Mouse (Mus musculus): ENCODE results near the gene Antxr2. TPM values are rescaled to one million over a fixed set of nuclear protein-coding genes. Genes with fewer than 3 reads are reported as not detected.

The Antxr2 gene
- polyA plus RNA-seq, 1 experiment from 2014 or later = 21.7 TPM

DNA sequence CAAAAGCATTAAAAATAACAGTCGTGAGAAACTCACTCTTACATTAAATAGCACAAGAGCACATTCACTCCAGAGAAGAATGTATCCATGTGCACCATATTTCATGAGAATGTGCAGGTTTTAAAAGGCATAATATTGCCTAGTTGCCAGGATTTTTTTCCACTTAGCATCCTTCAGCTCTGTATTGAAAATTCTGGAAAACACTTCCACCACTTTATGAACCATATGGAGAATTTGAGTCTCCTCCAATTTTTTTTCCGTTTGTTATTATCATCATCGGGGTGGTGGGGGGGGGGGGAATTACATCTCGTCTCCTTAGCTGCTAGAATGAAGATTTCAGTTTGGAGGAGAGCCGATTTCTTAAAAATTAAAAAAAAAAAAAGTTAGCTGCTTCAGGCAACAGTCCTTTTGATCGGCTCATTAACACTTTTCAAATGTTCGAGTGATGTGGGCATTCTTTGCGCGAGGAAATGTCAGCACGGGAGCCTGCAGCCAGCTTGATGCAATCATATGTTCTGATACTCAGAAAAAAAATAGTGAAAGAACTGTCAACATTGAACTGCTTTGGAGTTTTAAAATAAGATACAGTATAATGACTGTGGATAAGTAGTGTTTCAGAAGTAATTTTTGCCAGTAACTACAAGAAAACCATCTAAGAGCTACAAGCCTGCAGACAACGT, 77.5 kb downstream of the Antxr2 start:
- Histone ChIP-seq H3K27me3 (replicated peaks) (no peaks in the 10 kb centered on the region), H3K4me2 (replicated peaks) (no peak overlapping the region), H3K4me1 (replicated peaks) (no peaks in the 10 kb centered on the region), H3K36me3 (no peaks in the 10 kb centered on the region), H3K9ac (no peak overlapping the region), H3K4me3 (replicated peaks) (no peak overlapping the region), H3K9me3 (no peaks in the 10 kb centered on the region), H3K27ac (no peak overlapping the region)
- no peak; the same call in 1 of the 2 replicates for ATAC-seq
- 69% methylated on average over 11 of the region's 11 CpGs for WGBS

DNA sequence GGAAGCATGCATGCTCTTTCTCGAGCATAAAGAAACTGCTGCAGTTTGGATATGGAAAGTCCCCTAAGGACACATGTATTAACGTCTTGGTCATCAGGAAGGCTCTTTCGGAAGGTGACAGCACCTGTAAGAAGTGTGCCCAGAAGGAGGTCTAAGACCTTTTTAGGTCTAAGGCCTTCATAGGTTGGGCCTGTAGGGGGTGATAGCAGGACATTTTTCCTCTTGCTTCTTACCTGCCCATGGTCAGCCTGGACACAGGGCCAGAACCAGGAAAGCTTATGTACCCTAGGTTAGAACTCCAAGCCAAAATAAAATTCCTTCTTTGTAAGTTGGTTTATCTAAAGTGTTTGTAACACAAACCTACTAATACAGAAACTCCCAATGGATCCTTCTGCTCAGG, 83.6 kb downstream of the Antxr2 start:
- WGBS = 82% methylated on average over 3 of the region's 3 CpGs
- Histone ChIP-seq H3K4me3 (replicated peaks) (no peak overlapping the region), H3K4me1 (replicated peaks) (no peaks in the 10 kb centered on the region), H3K9ac (no peak overlapping the region), H3K36me3 (0 out of 2 replicates have a peak, but pooled peaks cover 3% of the 10 kb centered on the region), H3K4me2 (replicated peaks) (no peak overlapping the region), H3K27me3 (replicated peaks) (no peaks in the 10 kb centered on the region), H3K27ac (no peak overlapping the region), H3K9me3 (no peaks in the 10 kb centered on the region)
- no peak for ATAC-seq

DNA sequence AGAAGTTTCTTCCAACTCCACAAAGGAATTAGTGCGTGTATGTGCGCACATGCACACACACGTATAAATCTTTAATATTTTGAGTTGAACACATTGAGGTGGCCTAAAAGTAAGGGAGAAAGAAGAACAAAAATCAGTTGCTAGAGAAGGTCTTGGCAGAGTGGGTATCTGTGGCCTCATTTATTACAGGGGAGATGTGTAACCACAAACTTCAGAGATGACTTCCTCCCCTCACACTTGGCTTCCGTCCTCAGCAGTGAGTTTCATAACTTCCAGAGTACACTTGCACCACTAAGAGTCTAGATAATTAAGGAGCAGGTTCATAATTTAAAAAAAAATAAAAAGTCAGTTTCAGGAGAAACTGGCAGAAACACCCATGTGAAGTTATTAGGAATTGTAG, 84.6 kb downstream of the Antxr2 start:
- no peaks in the 10 kb centered on the region for H3K9me3 ChIP-seq
- H3K9ac ChIP-seq = no peak overlapping the region
- no peak overlapping the region for H3K4me2 ChIP-seq (replicated peaks)
- H3K27ac ChIP-seq = no peak overlapping the region
- H3K36me3 ChIP-seq = peaks cover 3% of the 10 kb centered on the region; the same call in 1 of the 2 replicates
- WGBS = 96% methylated on average over 4 of the region's 4 CpGs
- H3K27me3 ChIP-seq (replicated peaks) = no peaks in the 10 kb centered on the region
- no peaks in the 10 kb centered on the region for H3K4me1 ChIP-seq (replicated peaks)
- H3K4me3 ChIP-seq (replicated peaks) = no peak overlapping the region
- no peak for ATAC-seq

DNA sequence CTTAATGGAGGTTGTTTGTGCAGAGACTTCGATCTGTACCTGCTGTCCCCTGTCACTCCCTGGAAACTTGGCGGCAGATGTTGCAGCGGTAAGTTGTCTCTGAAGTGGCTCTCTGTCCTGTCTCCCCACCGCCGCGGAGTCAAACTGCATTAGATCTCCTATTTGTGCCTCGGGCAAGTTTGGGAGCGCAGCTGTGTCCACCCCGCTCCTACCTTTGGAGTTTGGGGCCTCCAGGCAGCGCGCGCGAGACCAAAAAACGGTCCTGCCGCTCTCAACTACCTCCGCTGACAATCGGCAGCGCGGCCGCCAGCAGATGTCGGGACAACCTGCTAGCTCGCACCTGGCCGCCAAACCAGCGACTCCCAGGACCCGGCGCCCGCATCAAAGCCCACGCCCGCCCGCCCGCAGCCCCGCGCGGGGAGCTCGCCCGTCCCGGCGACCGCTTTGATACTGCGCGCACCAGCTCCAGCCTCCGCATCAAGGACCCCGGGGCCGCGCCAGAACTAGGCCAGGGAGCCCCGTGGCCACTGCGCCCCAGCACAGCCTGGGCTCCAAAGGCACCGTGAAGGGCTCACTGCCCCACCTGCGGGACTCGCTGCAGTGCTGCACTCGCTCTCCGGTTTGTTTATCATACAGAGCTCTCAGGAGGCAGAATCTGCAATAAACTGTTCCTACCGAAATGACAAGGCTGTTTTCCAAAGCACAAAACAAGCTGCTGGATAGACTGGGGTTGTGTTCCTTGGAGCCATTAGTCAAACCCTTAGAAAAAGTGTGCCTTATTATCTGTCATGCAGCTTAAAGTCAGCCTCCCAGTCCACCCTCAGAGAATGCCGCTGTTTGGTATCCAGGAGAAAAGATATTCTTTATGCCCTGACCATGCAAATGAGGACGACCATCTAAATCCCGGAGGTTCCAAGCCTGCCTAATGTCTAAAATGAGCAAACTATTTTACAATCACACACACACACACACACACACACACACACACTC, 95.4 kb downstream of the Antxr2 start:
- peak; percentile 88 for ATAC-seq
- H3K9ac ChIP-seq = peak overlapping the region; percentile 52
- WGBS = 6% methylated on average over 56 of the region's 56 CpGs
- H3K27me3 ChIP-seq (replicated peaks) = no peaks in the 10 kb centered on the region
- H3K4me1 ChIP-seq (replicated peaks) = 0 out of 2 replicates have a peak, but pooled peaks cover 6% of the 10 kb centered on the region
- peak overlapping the region; percentile 45 for H3K4me3 ChIP-seq (replicated peaks)
- no peaks in the 10 kb centered on the region for H3K9me3 ChIP-seq
- H3K27ac ChIP-seq = no peak overlapping the region
- peak overlapping the region; percentile 93 for H3K4me2 ChIP-seq (replicated peaks)
- no peaks in the 10 kb centered on the region for H3K36me3 ChIP-seq

DNA sequence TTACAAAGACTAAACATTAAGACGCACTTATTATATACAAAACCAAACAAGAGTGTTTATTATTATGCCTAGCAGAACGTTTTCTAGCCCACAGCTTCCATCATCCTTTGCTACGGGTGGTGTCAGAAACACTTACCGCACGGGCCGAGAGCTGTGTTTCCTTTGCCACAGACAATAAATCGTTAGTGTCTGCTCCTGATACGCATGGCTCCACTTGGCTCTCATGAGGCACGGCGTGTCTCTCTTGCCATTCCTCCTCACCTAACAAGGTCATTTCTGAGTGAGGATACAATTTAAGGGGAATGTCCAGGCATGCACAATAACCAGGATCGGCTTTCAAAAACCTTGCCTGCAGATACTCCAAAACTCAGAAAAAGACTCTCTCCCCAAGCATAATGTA, 113.2 kb downstream of the Antxr2 start:
- Histone ChIP-seq H3K9me3 (no peaks in the 10 kb centered on the region), H3K36me3 (no peaks in the 10 kb centered on the region), H3K9ac (no peak overlapping the region), H3K27ac (no peak overlapping the region), H3K27me3 (replicated peaks) (no peaks in the 10 kb centered on the region), H3K4me1 (replicated peaks) (no peaks in the 10 kb centered on the region), H3K4me3 (replicated peaks) (no peak overlapping the region), H3K4me2 (replicated peaks) (no peak overlapping the region)
- ATAC-seq = no peak
- 47% methylated on average over 11 of the region's 11 CpGs for WGBS

DNA sequence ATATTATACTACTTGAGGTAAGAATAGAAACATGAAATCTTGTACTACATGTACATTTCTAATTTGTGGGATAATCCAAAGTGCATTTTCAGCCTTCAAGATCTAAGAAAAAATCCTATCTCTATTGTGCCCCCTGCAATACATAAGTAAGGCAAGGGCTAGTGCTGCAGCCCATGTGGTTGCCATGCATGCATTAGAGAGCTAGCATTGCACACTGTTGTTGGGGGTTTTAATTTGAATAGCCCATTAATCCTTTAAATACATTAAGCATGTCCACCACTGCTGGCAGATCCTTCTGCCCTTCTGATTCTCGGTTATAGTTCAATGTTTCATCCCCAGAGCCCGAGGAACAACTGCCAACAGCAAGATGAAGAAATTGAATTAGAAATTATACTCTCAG, 116.0 kb downstream of the Antxr2 start:
- H3K27ac ChIP-seq = no peak overlapping the region
- 78% methylated on average over 2 of the region's 2 CpGs for WGBS

DNA sequence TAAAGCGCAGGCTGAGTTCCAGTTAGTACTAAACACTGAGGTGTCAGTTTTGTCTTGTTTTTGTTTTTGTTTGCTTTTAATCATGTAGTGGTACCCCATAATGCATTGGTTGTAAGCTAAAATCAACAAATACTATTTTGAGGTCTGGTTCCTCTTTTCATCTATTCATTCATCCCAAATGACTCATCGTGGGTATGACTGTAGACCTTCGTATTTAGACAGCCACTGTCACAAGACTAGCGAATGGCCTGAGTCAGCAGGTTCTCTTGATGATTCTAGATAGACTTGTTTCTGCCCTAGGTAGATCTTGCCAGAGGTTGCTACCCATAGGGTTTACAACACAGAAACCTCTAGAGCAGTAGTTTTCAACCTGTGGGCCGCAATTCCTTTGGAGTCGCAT, 116.9 kb downstream of the Antxr2 start:
- no peak overlapping the region for H3K4me3 ChIP-seq (replicated peaks)
- H3K4me1 ChIP-seq (replicated peaks) = no peaks in the 10 kb centered on the region
- WGBS = 91% methylated on average over 6 of the region's 6 CpGs
- no peak overlapping the region for H3K27ac ChIP-seq
- no peak for ATAC-seq
- H3K9me3 ChIP-seq = no peaks in the 10 kb centered on the region
- H3K4me2 ChIP-seq (replicated peaks) = no peak overlapping the region
- H3K27me3 ChIP-seq (replicated peaks) = no peaks in the 10 kb centered on the region
- no peak overlapping the region for H3K9ac ChIP-seq
- H3K36me3 ChIP-seq = no peaks in the 10 kb centered on the region

More for the DNA sequence above, 116.0 kb downstream of the Antxr2 start:
- Histone ChIP-seq H3K4me3 (replicated peaks) (no peak overlapping the region), H3K4me1 (replicated peaks) (no peaks in the 10 kb centered on the region), H3K9ac (no peak overlapping the region), H3K9me3 (no peaks in the 10 kb centered on the region), H3K36me3 (no peaks in the 10 kb centered on the region), H3K27me3 (replicated peaks) (no peaks in the 10 kb centered on the region), H3K4me2 (replicated peaks) (no peak overlapping the region)
- no peak for ATAC-seq

DNA sequence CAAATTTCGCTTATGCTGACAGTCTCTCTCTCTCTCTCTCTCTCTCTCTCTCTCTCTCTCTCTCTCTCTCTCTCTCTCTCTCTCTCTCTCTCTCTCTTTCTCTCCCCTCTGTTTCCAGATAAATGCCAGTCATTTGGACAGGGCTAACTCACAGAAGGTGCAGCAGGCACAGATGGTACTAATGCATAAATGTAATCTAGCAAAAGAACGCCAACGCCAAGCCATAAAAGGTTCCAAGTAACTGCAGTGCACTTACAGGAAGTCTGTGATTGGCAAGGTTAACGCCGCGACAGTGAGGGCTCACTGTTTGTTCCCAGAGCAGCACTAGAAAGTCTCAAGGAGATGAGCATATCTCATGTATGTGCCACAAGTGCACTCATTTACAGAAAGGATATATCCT, 123.4 kb downstream of the Antxr2 start:
- no peaks in the 10 kb centered on the region for H3K4me1 ChIP-seq (replicated peaks)
- H3K27ac ChIP-seq = no peak overlapping the region
- no peak overlapping the region for H3K4me2 ChIP-seq (replicated peaks)
- H3K9ac ChIP-seq = no peak overlapping the region
- no peaks in the 10 kb centered on the region for H3K27me3 ChIP-seq (replicated peaks)
- H3K4me3 ChIP-seq (replicated peaks) = no peak overlapping the region
- no peaks in the 10 kb centered on the region for H3K9me3 ChIP-seq
- H3K36me3 ChIP-seq = no peaks in the 10 kb centered on the region
- 79% methylated on average over 6 of the region's 6 CpGs for WGBS
- no peak for ATAC-seq

DNA sequence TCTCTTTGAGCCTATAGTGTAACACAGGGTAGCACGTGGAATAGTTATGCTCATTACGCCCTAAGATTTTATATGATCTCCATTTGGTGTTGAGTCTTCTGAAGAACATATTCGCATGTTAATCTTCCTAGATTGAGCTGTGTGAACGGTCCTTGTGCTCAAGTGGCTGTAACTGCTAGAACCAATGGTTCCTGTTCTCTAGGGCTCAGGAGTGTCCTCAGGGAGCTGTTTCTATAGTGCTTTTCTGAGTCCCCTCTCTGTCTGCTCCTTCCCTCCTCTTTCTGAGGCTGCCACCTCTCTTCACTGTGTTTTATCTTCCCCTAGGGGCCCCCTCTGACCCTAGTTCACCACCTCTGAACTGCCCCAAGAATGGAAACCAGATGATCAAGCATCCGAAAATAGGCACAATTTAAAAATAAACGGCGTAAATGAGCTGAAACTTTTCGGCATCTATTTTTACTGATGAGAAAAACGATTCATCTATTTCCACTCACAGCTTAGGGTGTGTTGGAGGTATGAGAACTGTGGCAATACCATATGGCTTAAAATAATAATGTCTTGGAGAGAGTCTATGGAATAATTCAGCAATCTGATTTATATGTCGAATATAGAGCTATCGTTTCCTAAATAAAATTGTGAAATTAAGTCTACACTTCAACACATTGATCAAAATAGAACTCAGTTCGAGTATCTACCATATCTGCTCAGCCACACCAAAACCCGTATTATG, 124.1 kb downstream of the Antxr2 start:
- H3K4me3 ChIP-seq (replicated peaks) = no peak overlapping the region
- H3K9ac ChIP-seq = no peak overlapping the region
- H3K4me2 ChIP-seq (replicated peaks) = no peak overlapping the region
- no peaks in the 10 kb centered on the region for H3K27me3 ChIP-seq (replicated peaks)
- no peak overlapping the region for H3K27ac ChIP-seq
- no peaks in the 10 kb centered on the region for H3K36me3 ChIP-seq
- 90% methylated on average over 13 of the region's 13 CpGs for WGBS
- H3K9me3 ChIP-seq = no peaks in the 10 kb centered on the region
- no peak for ATAC-seq
- H3K4me1 ChIP-seq (replicated peaks) = no peaks in the 10 kb centered on the region

DNA sequence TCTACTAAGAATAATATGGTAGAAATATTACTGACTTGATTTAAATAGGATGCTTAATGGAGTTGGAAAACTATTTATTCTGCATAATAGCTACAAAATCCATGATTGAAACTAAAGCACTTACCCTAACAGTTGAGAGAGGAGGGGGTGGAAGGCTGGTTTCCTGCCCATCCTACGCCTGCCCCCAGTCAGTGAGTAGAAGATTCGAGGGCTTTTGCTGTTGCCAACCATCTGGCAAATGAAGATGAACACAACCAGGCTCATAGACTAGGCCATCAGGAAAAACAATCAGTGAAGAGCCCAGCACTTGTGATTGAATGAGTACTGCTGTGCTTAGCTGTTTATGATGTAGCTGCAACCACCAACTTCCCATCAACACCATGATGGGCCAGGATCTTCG, 125.0 kb downstream of the Antxr2 start:
- H3K4me2 ChIP-seq (replicated peaks) = no peak overlapping the region
- no peaks in the 10 kb centered on the region for H3K27me3 ChIP-seq (replicated peaks)
- no peaks in the 10 kb centered on the region for H3K4me1 ChIP-seq (replicated peaks)
- no peak for ATAC-seq
- no peaks in the 10 kb centered on the region for H3K36me3 ChIP-seq
- H3K9ac ChIP-seq = no peak overlapping the region
- no peak overlapping the region for H3K4me3 ChIP-seq (replicated peaks)
- H3K27ac ChIP-seq = no peak overlapping the region
- 85% methylated on average over 3 of the region's 3 CpGs for WGBS
- no peaks in the 10 kb centered on the region for H3K9me3 ChIP-seq

DNA sequence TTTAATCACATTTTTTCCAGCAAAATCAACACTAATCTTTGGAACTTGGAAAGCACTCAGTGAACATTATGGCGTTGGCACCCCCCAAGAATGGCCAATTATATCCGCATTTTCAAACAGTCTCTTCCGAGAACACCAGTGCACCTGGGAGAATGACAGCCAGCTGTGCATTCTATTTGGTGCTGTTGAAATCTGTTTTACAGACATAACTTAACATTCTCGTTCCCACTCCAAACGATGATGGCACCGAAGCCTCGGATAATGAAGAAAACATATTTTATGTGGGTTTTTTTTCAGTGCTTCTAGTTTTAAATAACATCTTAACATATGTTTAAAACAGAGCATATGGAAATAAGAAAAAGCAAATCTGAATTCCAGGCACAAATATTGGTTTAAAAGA, 129.7 kb downstream of the Antxr2 start:
- WGBS = 93% methylated on average over 7 of the region's 7 CpGs

DNA sequence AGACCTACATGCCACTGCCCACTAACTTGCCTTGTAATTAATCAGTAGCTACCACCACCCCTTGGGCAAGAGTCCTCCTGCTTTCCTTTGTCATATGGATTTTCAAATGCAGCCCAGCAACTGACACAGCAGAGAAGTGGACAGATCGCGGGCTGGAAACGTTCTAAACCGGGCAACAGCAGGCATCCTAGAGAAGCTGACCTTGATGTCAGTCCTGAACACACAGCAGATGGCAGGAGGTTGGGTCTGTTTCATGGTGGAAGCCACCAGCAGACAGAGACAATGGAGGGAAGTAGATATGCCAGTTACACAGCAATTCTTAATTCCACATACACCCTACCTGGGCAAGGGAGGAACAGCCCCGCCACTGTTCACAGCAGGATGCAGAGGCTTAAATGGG, 131.5 kb downstream of the Antxr2 start:
- Histone ChIP-seq H3K4me3 (replicated peaks) (no peak overlapping the region), H3K27me3 (replicated peaks) (no peaks in the 10 kb centered on the region), H3K4me2 (replicated peaks) (no peak overlapping the region), H3K36me3 (no peaks in the 10 kb centered on the region), H3K9me3 (no peaks in the 10 kb centered on the region), H3K9ac (no peak overlapping the region), H3K27ac (no peak overlapping the region), H3K4me1 (replicated peaks) (no peaks in the 10 kb centered on the region)
- ATAC-seq = no peak
- WGBS = 79% methylated on average over 5 of the region's 5 CpGs

More for the DNA sequence above, 129.7 kb downstream of the Antxr2 start:
- ATAC-seq = no peak
- H3K36me3 ChIP-seq = no peaks in the 10 kb centered on the region
- H3K4me1 ChIP-seq (replicated peaks) = no peaks in the 10 kb centered on the region
- H3K9me3 ChIP-seq = no peaks in the 10 kb centered on the region
- H3K4me3 ChIP-seq (replicated peaks) = no peak overlapping the region
- no peak overlapping the region for H3K9ac ChIP-seq
- no peak overlapping the region for H3K4me2 ChIP-seq (replicated peaks)
- no peak overlapping the region for H3K27ac ChIP-seq
- H3K27me3 ChIP-seq (replicated peaks) = no peaks in the 10 kb centered on the region
